Mouse (Mus musculus) forelimb bud, embryonic 11.5 days (tissue): ENCODE data around the gene Lix1l.

ENCODE experiments used
- DNase-seq: peaks from one replicate; pipeline ENCODE4 v3.0.0-alpha.2; 2012; ENCODE audit warnings: low read depth, low spot score

Lix1l gene

DNA sequence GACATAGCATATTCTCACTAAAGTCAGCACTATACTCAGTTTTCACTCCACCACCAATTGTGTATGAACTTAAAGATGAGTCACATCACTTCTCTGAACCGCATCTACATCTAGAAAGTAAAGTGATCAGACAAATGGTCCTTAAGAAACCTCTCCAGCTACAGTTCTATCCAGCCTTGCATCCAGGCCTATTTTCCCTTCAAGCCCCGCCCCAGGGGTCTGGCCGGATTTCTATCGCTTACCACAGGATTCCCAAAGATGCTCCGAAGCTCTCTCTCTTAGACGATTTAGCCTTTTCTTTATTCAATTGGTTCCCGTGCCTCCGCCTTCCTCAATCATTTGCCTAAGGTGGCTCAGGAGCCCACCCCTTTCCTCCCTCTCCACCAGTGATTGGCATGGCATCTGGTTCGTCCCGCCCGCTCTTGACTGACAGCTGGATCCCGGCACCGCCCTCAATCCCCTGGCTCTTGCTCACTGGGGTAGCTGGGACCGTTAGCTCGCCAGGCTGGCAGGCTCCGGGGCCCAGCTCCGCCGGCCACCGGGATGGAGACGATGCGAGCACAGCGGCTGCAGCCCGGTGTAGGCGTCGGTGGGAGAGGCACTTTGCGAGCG lies at the start of gene Lix1l:
Lix1l (plus strand) TSS at position 511 of the 612 bp plus-strand sequence.
- peak; percentile 94 for DNase-seq

DNA sequence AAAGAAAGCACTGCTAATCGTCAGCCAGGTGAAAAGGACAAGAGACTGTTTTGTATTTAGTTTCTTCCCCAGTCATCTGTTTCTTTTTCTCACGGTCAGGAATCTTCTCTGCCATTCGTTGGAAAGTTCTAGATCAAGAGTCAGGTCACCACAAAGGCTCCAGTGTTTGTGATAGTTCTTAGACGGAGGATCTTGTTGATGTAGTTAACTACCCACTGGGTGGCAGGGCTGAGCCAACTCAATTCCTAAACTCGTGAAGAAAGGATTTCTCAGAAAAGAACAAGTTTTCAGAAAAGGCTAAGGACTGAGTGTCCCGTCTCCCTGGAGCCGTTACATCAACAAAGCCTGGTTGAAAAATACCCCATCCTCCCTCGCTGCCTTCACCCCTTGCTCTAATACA lies 49.7 kb upstream of the Lix1l start:
- peak; percentile 55 for DNase-seq

DNA sequence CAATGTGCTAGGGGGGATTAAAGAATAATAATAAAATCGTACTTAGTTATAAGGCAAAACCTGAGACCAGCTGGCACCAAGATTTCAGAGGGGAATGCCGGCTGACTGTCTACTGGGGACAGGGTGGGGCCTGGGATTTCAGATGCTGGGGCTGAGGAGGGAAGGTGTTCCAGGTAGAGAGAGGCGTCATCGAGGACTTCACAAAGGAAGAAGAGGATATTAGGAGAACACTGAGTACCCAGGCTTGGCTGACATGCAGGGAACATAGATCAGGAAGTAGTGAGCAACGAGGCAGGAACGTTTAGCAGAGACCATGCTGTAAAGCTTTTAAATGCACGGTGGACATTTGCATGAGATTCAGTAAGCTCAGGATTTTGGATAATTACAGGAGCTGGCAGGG lies 49.1 kb upstream of the Lix1l start:
- DNase-seq: no peak

GRCm38 (mm10) chr3:96553601-96554000 lies 47.3 kb upstream of the Lix1l start:
- no peak for DNase-seq

- no peak for DNase-seq
These were observed 46.7 kb upstream of the Lix1l start for GRCm38 (mm10) chr3:96554251-96554650.

- DNase-seq: no peak
These were observed 45.8 kb upstream of the Lix1l start for GRCm38 (mm10) chr3:96555041-96555596.

GRCm38 (mm10) chr3:96555999-96556614 lies 44.8 kb upstream of the Lix1l start:
- DNase-seq: no peak

- DNase-seq: no peak
These were observed 44.0 kb upstream of the Lix1l start for GRCm38 (mm10) chr3:96556651-96557635.

- peak; percentile 99 for DNase-seq
These were observed 43.3 kb upstream of the Lix1l start, which contains the start of gene Txnip for GRCm38 (mm10) chr3:96557694-96558093. Gene Txnip, plus strand, starts transcription at chr3:96557957.

DNA sequence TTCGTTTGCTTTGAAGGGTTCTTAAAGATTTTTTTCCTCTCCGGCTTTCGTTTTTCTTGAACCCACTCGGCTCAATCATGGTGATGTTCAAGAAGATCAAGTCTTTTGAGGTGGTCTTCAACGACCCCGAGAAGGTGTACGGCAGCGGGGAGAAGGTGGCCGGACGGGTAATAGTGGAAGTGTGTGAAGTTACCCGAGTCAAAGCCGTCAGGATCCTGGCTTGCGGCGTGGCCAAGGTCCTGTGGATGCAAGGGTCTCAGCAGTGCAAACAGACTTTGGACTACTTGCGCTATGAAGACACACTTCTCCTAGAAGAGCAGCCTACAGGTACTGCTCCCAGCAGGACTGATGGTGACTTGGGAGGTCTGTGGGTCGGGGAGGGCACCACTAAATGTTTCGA lies 42.8 kb upstream of the Lix1l start:
- no peak for DNase-seq

- no peak for DNase-seq
These were observed 42.2 kb upstream of the Lix1l start for GRCm38 (mm10) chr3:96558668-96559196.

DNA sequence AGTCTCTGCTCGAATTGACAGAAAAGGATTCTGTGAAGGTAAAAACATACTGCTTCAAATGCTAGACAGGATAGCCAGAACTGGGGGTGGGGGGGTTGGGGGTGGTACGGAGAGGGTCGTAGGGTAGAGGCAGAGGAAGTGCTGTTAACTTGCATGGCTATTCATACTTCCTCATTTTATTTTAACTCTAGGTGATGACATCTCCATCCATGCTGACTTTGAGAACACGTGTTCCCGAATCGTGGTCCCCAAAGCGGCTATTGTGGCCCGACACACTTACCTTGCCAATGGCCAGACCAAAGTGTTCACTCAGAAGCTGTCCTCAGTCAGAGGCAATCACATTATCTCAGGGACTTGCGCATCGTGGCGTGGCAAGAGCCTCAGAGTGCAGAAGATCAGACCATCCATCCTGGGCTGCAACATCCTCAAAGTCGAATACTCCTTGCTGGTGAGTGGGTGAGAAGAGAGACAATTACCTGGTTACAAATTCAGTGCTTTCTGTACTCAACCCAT lies 41.5 kb upstream of the Lix1l start:
- no peak for DNase-seq

DNA sequence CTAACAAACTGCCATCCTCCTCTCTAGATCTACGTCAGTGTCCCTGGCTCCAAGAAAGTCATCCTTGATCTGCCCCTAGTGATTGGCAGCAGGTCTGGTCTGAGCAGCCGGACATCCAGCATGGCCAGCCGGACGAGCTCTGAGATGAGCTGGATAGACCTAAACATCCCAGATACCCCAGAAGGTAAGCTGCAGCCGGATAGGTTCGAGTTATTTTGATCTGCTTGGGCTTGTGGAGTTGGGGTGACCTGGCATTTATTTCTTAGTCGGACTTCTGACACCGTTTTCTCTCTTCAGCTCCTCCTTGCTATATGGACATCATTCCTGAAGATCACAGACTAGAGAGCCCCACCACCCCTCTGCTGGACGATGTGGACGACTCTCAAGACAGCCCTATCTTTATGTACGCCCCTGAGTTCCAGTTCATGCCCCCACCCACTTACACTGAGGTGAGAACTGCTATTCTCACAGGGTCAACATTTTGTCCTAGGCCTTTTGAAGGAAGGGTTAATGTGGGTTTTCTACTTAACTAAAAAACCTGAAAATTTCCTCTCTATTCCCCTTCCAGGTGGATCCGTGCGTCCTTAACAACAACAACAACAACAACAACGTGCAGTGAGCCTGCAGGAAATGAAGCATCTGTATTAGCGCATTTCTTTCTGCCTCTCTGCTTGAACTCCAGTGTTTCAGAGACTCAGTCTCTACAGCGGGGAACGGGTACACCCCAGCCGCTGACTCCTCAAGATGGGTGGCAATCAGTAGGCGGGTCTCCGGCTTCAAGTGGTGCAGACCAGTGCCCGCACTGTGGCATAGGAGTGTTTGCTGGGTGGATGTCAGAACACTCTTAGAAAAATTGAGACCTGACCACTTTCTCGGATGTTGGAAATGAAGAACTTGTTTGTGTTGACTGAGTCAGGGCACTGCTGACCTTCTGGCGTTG lies 40.8 kb upstream of the Lix1l start:
- DNase-seq: no peak

DNA sequence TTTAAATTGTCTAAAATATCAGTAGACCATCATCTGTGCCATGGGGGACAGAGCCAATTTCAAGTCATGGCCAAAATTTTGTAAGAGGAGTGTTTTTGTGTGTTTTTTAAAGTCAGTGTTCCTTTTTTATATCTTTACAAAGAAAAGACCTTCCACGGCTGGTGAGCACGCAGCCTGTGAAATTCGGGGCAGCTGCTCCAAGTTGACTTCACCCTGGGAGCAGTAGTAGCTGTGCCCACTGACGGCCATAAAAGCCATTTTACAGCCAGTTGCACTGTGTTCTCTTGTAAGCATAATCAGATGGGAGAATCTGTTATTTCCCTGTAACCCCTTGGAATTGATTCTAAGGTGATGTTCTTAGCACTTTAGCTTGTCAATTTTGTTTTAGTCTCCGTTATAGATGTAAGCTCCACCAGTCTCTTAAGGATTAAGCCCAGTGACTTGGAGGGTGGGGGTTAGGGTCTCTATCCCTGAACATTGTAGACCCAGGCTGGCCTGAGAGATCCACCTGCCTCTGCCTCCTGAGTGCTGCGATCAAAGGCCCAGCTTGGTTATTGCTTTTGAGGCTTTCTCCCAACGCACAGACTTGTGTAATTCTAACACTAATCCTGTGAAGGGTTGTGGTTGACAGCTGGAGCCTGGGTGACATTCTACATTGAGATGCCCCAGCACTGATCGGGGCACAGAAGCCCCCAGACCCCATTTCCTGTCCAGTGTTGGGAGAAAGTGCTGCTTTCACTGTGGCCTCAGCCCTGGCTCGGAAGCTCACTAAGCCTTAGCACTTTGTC lies 39.9 kb upstream of the Lix1l start:
- no peak for DNase-seq

- no peak for DNase-seq
These were observed 38.8 kb upstream of the Lix1l start for GRCm38 (mm10) chr3:96561946-96562681.

DNA sequence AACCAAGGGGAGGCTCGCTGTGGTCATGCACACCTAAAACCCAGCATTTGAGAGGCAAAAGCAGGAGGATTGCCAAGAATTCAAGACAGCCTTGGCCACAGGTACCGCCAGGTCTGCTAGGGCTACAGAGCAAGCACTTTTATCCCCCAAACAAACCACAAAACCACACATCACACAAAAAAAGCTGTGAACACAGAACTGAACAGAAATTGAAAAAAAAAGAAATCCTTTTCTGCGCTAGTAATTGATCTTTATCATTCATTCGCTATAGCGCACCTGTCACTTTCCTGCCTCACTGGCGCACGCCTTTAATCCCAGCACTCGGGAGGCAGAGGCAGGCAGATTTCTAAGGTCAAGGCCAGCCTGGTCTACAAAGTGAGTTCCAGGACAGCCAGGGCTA lies 37.7 kb upstream of the Lix1l start:
- no peak for DNase-seq

GRCm38 (mm10) chr3:96563911-96564632 lies 36.9 kb upstream of the Lix1l start:
- DNase-seq: no peak

- no peak for DNase-seq
These were observed 36.3 kb upstream of the Lix1l start for GRCm38 (mm10) chr3:96564633-96565032.
